Comparison of ENCODE assay signal across 9 mouse cellular contexts in the genomic region with DNA sequence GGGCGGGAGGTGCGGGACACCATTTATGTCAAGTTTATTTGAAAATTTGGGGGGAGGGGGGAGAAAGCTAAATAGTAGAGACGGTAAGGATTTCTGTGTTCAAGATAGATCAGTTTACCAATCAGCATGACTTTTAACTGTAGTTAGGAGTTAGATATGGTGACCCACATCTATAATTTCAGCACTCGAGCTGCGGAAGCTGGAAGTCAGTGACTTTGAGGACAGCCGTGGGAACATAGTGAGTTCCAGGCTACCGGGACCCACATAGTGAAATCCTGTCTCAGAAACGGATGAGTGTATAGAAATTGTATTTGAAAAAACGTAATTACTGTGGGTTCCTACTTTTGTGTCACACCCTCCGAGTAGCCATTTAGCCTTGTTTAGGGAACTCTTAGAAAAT. TPM values are rescaled to one million over a fixed set of nuclear protein-coding genes. Genes with fewer than 3 reads are reported as not detected.
DNase-seq lines count a peak whose midpoint lies in the region; ATAC-seq and TF ChIP-seq lines count a peak whose summit lies in the region.
"Had no signal": no experiment of that assay in that cellular context is flagged by ENCODE, and none has a peak within 500 bp of the region (broad histone marks: within the 10 kb centered on the region; RNA-seq: fewer than 3 reads in every experiment).

No protein-coding gene starts in this region.

- H3K79me2 ChIP-seq in CH12.LX (replicated peaks; ENCODE audit: control insufficient read depth, extremely low read depth, insufficient read depth, poor library complexity, severe bottlenecking), result peaks cover 23% of the 10 kb centered on the region

- TF ChIP-seq CTCF in CH12.LX (conservative IDR thresholded peaks at IDR 0.05 in 1 of 2, IDR thresholded peaks at IDR 0.05 in 1 of 2; ENCODE audit: low read depth in 2 of 2, low read length in 2 of 2), result no peak

- intact Hi-C loops in heart, postnatal 36 days (cut with DNase I), result loop anchor here (1.0 to 5.0 kb wide), 4 partner anchors 14 to 134 kb away; partner anchors contain the start of genes Zfp30 and Zfp940
- intact Hi-C loops in left cerebral cortex, postnatal 4 days (cut with DNase I), result no loop called here

- TF ChIP-seq POLR2A in CH12.LX (IDR thresholded peaks at IDR 0.05; ENCODE audit: low read depth, low read length), result no peak

- dilution Hi-C loops in CH12.LX (cut with MboI; ENCODE audit: extremely low pct_ligation_motif_present, extremely low pct_unique_long_range_greater_than_20kb, low sequenced_read_pairs), result no loop called here

- peak overlapping the region; percentile 87 for H3K27ac ChIP-seq in heart, embryonic 11.5 days (ENCODE audit: low read depth, low read length)
- H3K27ac ChIP-seq in CH12.LX (ENCODE audit: insufficient read depth, low read depth), result peak overlapping the region; percentile 89
- H3K27ac ChIP-seq in forebrain, embryonic 13.5 days, result no peak overlapping the region
- peak overlapping the region; percentile 82 for H3K27ac ChIP-seq in liver, embryonic 15.5 days (replicated peaks)

- H3K4me1 ChIP-seq in heart, embryonic 11.5 days (ENCODE audit: control insufficient read depth, insufficient read depth, low read length), result no peaks in the 10 kb centered on the region; the same call in none of the 2 replicates
- H3K4me1 ChIP-seq in CH12.LX (ENCODE audit: control insufficient read depth in 1 of 2, insufficient read depth in 2 of 2), result peaks cover 2 to 56% of the 10 kb centered on the region in 2 experiments; a peak in 3 of 4 replicates
- peaks cover 19% of the 10 kb centered on the region for H3K4me1 ChIP-seq in forebrain, embryonic 13.5 days
- peaks cover 24% of the 10 kb centered on the region for H3K4me1 ChIP-seq in liver, embryonic 15.5 days (replicated peaks)

- peak overlapping the region; percentile 85 for H3K9ac ChIP-seq in heart, embryonic 11.5 days (ENCODE audit: low read depth, low read length)
- H3K9ac ChIP-seq in CH12.LX (ENCODE audit: insufficient read depth, low read depth), result peak overlapping the region; percentile 88
- peak overlapping the region; percentile 76 for H3K9ac ChIP-seq in forebrain, embryonic 13.5 days
- H3K9ac ChIP-seq in liver, embryonic 15.5 days, result peak overlapping the region; percentile 67

- TF ChIP-seq RAD21 in CH12.LX (IDR thresholded peaks at IDR 0.05; ENCODE audit: low read depth, low read length), result no peak

- TF ChIP-seq EP300 in CH12.LX (IDR thresholded peaks at IDR 0.05; ENCODE audit: low read length), result no peak

- peak overlapping the region; percentile 80 for H3K4me3 ChIP-seq in heart, embryonic 11.5 days (ENCODE audit: low read depth, low read length)
- H3K4me3 ChIP-seq in CH12.LX (replicated peaks in 1 of 3; ENCODE audit: low read depth in 2 of 3, low read length in 2 of 3, poor library complexity in 1 of 3), result peak overlapping the region; percentile 71 to 97 (median 85)
- peak overlapping the region; percentile 67 for H3K4me3 ChIP-seq in forebrain, embryonic 13.5 days
- peak overlapping the region; percentile 71 for H3K4me3 ChIP-seq in liver, embryonic 15.5 days (replicated peaks)

- DNase-seq in heart, postnatal 36 days, result no peak
- no peak for DNase-seq in CH12.LX (ENCODE audit: extremely low read depth)
- DNase-seq in cerebellum, postnatal 10 days, result no peak
- no peak for DNase-seq in right cerebral cortex, adult 18-20 months
- no peak for DNase-seq in left cerebral cortex, postnatal 4 days

- peak overlapping the region; percentile 88 for H3K4me2 ChIP-seq in heart, embryonic 11.5 days
- H3K4me2 ChIP-seq in CH12.LX (ENCODE audit: insufficient read depth, low read depth, poor library complexity, severe bottlenecking), result peak overlapping the region; percentile 79
- peak overlapping the region; percentile 57 for H3K4me2 ChIP-seq in forebrain, embryonic 13.5 days
- peak overlapping the region; percentile 82 for H3K4me2 ChIP-seq in liver, embryonic 15.5 days

- peaks cover 6% of the 10 kb centered on the region; the same call in 1 of the 2 replicates for H3K36me3 ChIP-seq in heart, embryonic 11.5 days (ENCODE audit: control insufficient read depth, insufficient read depth, low read length)
- H3K36me3 ChIP-seq in CH12.LX (replicated peaks in 1 of 2; ENCODE audit: control insufficient read depth in 1 of 2, insufficient read depth in 1 of 2, low read length in 1 of 2), result peaks cover 20 to 34% of the 10 kb centered on the region in 2 experiments
- peaks cover 21% of the 10 kb centered on the region for H3K36me3 ChIP-seq in forebrain, embryonic 13.5 days (ENCODE audit: poor library complexity, severe bottlenecking)
- H3K36me3 ChIP-seq in liver, embryonic 15.5 days (replicated peaks), result peaks cover 26% of the 10 kb centered on the region

- no peaks in the 10 kb centered on the region for H3K27me3 ChIP-seq in heart, embryonic 11.5 days (ENCODE audit: control insufficient read depth, insufficient read depth, low read length)
- no peaks in the 10 kb centered on the region for H3K27me3 ChIP-seq in CH12.LX (replicated peaks)
- H3K27me3 ChIP-seq in forebrain, embryonic 13.5 days, result no peaks in the 10 kb centered on the region
- H3K27me3 ChIP-seq in liver, embryonic 15.5 days, result no peaks in the 10 kb centered on the region

- in situ Hi-C loops in CH12.LX (cut with MboI; ENCODE audit: low pct_ligation_motif_present, low pct_unique_long_range_greater_than_20kb, low sequenced_read_pairs), result loop anchor here (5.0 kb wide), 1 partner anchor 42 kb away; the partner anchor contains the start of gene Catsperg2

- H3K9me3 ChIP-seq in heart, embryonic 11.5 days (replicated peaks; ENCODE audit: control insufficient read depth, low read length), result no peaks in the 10 kb centered on the region
- H3K9me3 ChIP-seq in CH12.LX (replicated peaks; ENCODE audit: low read length), result peaks cover 3% of the 10 kb centered on the region
- H3K9me3 ChIP-seq in forebrain, embryonic 13.5 days (replicated peaks), result no peaks in the 10 kb centered on the region
- H3K9me3 ChIP-seq in liver, embryonic 15.5 days (replicated peaks), result no peaks in the 10 kb centered on the region

- WGBS in heart, embryonic 11.5 days (ENCODE audit: insufficient replicate concordance), result 7% methylated on average over 10 of the region's 10 CpGs
- WGBS in forebrain, embryonic 13.5 days, result 8% methylated on average over 10 of the region's 10 CpGs
- 2% methylated on average over 10 of the region's 10 CpGs for WGBS in liver, embryonic 15.5 days (ENCODE audit: insufficient replicate concordance)

- no peak for ATAC-seq in heart, embryonic 11.5 days (replicated peaks; ENCODE audit: insufficient number of reproducible peaks, low FRiP score, low TSS enrichment)
- no peak for ATAC-seq in forebrain, embryonic 13.5 days
- no peak for ATAC-seq in liver, embryonic 15.5 days (ENCODE audit: insufficient read depth)

TF ChIP-seq in CH12.LX, 34 proteins besides CTCF, POLR2A, EP300 and RAD21 (continues in another document):
- no peak for TF ChIP-seq TBP (conservative IDR thresholded peaks at IDR 0.05; ENCODE audit: low read depth, low read length)
- TF ChIP-seq CHD1 (IDR thresholded peaks at IDR 0.05; ENCODE audit: low read depth, low read length), result no peak
- no peak for TF ChIP-seq MYC (IDR thresholded peaks at IDR 0.05; ENCODE audit: low read depth, low read length)
- TF ChIP-seq MAX (IDR thresholded peaks at IDR 0.05; ENCODE audit: low read length), result no peak
- TF ChIP-seq ZNF384 (IDR thresholded peaks at IDR 0.05; ENCODE audit: low read depth, low read length), result no peak
- no peak for TF ChIP-seq MXI1 (IDR thresholded peaks at IDR 0.05; ENCODE audit: low read depth, low read length)
- no peak for TF ChIP-seq E2F4 (IDR thresholded peaks at IDR 0.05; ENCODE audit: insufficient replicate concordance, low read depth, low read length)
- no peak for TF ChIP-seq ELF1 (IDR thresholded peaks at IDR 0.05; ENCODE audit: low read depth, low read length)
- TF ChIP-seq BHLHE40 (IDR thresholded peaks at IDR 0.05; ENCODE audit: low read depth, low read length), result no peak
- TF ChIP-seq POLR2AphosphoS2 (IDR thresholded peaks at IDR 0.05; ENCODE audit: low read depth, low read length), result no peak

RNA-seq across cellular contexts. Expression of gene Zfp84, which starts 0.6 kb away (rescaled TPM):
- 8.7 and 8.8 TPM in 2 replicates for polyA plus RNA-seq in heart, embryonic 11.5 days (2014; fragmentation: Nextera tagmentation; extraction: Ambion mirVana)
- 10 to 100 TPM in 1 of 2 experiments, 1 to 10 TPM in 1; 9.8 to 11.4 TPM for total RNA-seq in heart, postnatal 36 days (2021)
- total RNA-seq in CH12.LX (2012; rRNA removed), result 9.6 and 10.4 TPM in 2 replicates
- 8.5 and 9.2 TPM in 2 replicates for total RNA-seq in CH12.LX (2014; rRNA removed)
- 7.7 and 7.9 TPM in 2 replicates for polyA plus RNA-seq in CH12.LX (2012; ENCODE audit: insufficient read length, low read depth)
- 16.4 and 17.9 TPM in 2 replicates for polyA plus RNA-seq in forebrain, embryonic 13.5 days (2015; fragmentation: Nextera tagmentation; extraction: Ambion mirVana)
- polyA plus RNA-seq in liver, embryonic 15.5 days (2015; fragmentation: Nextera tagmentation; extraction: Ambion mirVana), result 3.2 TPM in 2 replicates
- total RNA-seq in left cerebral cortex, postnatal 4 days (2021), result 10 to 100 TPM; 19.8 to 21.5 TPM

RNA-seq across cellular contexts. Expression of gene Zfp30, which starts 14.8 kb away (rescaled TPM):
- 5.3 and 5.6 TPM in 2 replicates for polyA plus RNA-seq in heart, embryonic 11.5 days (2014; fragmentation: Nextera tagmentation; extraction: Ambion mirVana)
- 1 to 10 TPM; 5.2 to 5.7 TPM for total RNA-seq in heart, postnatal 36 days (2021)
- total RNA-seq in CH12.LX (2012; rRNA removed) (0.50 and 0.76 TPM in 2 replicates), CH12.LX (2014; rRNA removed) (0.54 TPM in 2 replicates)
- polyA plus RNA-seq in CH12.LX (2012; ENCODE audit: insufficient read length, low read depth), result 0.45 and 0.76 TPM in 2 replicates
- polyA plus RNA-seq in forebrain, embryonic 13.5 days (2015; fragmentation: Nextera tagmentation; extraction: Ambion mirVana), result 14.2 and 14.8 TPM in 2 replicates
- polyA plus RNA-seq in liver, embryonic 15.5 days (2015; fragmentation: Nextera tagmentation; extraction: Ambion mirVana), result 0.54 and 0.67 TPM in 2 replicates
- 10 to 100 TPM; 12.0 to 13.1 TPM for total RNA-seq in left cerebral cortex, postnatal 4 days (2021)

RNA-seq across cellular contexts. Expression of gene Catsperg2, which starts 42.1 kb away (rescaled TPM):
- polyA plus RNA-seq in heart, embryonic 11.5 days (2014; fragmentation: Nextera tagmentation; extraction: Ambion mirVana), result not detected in 2 replicates
- not detected for total RNA-seq in heart, postnatal 36 days (2021)
- total RNA-seq in CH12.LX (2012; rRNA removed) (0.04 TPM in 1 of 2 replicates, not detected in the other), CH12.LX (2014; rRNA removed) (not detected in 2 replicates)
- polyA plus RNA-seq in CH12.LX (2012; ENCODE audit: insufficient read length, low read depth), result not detected in 2 replicates
- 0.16 and 0.21 TPM in 2 replicates for polyA plus RNA-seq in forebrain, embryonic 13.5 days (2015; fragmentation: Nextera tagmentation; extraction: Ambion mirVana)
- not detected in 2 replicates for polyA plus RNA-seq in liver, embryonic 15.5 days (2015; fragmentation: Nextera tagmentation; extraction: Ambion mirVana)
- 1 to 10 TPM; 1.1 TPM for total RNA-seq in left cerebral cortex, postnatal 4 days (2021)
- total RNA-seq: common myeloid progenitor, adult 5-6 weeks had no signal

RNA-seq across cellular contexts. Expression of gene Zfp790, which starts 46.9 kb away (rescaled TPM):
- polyA plus RNA-seq in heart, embryonic 11.5 days (2014; fragmentation: Nextera tagmentation; extraction: Ambion mirVana), result 8.9 and 13.3 TPM in 2 replicates
- total RNA-seq in heart, postnatal 36 days (2021), result 10 to 100 TPM; 10.9 to 11.9 TPM
- total RNA-seq in CH12.LX (2012; rRNA removed) (7.6 and 7.8 TPM in 2 replicates), CH12.LX (2014; rRNA removed) (4.1 and 5.8 TPM in 2 replicates)
- 4.4 and 4.6 TPM in 2 replicates for polyA plus RNA-seq in CH12.LX (2012; ENCODE audit: insufficient read length, low read depth)
- polyA plus RNA-seq in forebrain, embryonic 13.5 days (2015; fragmentation: Nextera tagmentation; extraction: Ambion mirVana), result 22.1 and 24.8 TPM in 2 replicates
- polyA plus RNA-seq in liver, embryonic 15.5 days (2015; fragmentation: Nextera tagmentation; extraction: Ambion mirVana), result 2.9 and 4.1 TPM in 2 replicates
- total RNA-seq in left cerebral cortex, postnatal 4 days (2021), result 10 to 100 TPM; 24.5 to 27.9 TPM
